In the genomic region with DNA sequence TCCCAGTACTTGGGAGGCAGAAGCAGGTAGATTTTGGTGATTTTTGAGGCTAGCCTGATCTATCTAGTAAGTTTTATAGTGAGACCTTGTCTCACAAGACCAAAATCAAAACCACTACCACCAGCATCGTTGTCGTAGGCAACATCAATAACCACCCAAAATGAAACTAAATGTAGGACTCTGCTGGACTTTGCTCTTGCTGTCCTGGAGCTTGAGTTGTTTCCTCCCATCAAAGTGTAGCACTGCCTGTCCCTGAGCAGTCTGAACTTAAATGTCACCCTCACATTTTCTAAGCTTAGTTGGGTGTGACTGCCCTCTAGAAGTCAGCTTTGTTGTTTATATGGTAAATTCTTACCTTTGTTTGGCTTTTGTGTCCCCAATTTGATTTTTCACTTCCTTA, we compare ENCODE assay signal across 28 mouse cellular contexts.
"Had no signal": no experiment of that assay in that cellular context is flagged by ENCODE, and none has a peak within 500 bp of the region (broad histone marks: within the 10 kb centered on the region; RNA-seq: fewer than 3 reads in every experiment).

No protein-coding gene starts in this region.

- H3K27me3 ChIP-seq: embryonic facial prominence, embryonic 12.5 days; embryonic facial prominence, embryonic 13.5 days; embryonic facial prominence, embryonic 15.5 days; forebrain, embryonic 12.5 days; forebrain, embryonic 13.5 days; forebrain, embryonic 15.5 days had no signal

- H3K4me1 ChIP-seq: embryonic facial prominence, embryonic 10.5 days; embryonic facial prominence, embryonic 12.5 days; forebrain, embryonic 10.5 days; forebrain, embryonic 12.5 days; forebrain, embryonic 15.5 days had no signal

- ATAC-seq: forebrain, embryonic 13.5 days; forebrain, embryonic 14.5 days; forebrain, embryonic 15.5 days; forebrain, embryonic 16.5 days; forebrain, postnatal 0 days had no signal

- H3K27ac ChIP-seq: embryonic facial prominence, embryonic 10.5 days; embryonic facial prominence, embryonic 12.5 days; embryonic facial prominence, embryonic 13.5 days; embryonic facial prominence, embryonic 15.5 days; forebrain, embryonic 10.5 days; forebrain, embryonic 12.5 days; forebrain, embryonic 13.5 days; forebrain, embryonic 15.5 days; gastrocnemius, adult 2 months had no signal

- H3K9ac ChIP-seq: embryonic facial prominence, embryonic 12.5 days; embryonic facial prominence, embryonic 13.5 days; embryonic facial prominence, embryonic 15.5 days; forebrain, embryonic 12.5 days; forebrain, embryonic 13.5 days; forebrain, embryonic 15.5 days; forebrain, postnatal 0 days had no signal

- H3K4me2 ChIP-seq: embryonic facial prominence, embryonic 12.5 days; embryonic facial prominence, embryonic 13.5 days; embryonic facial prominence, embryonic 15.5 days; forebrain, embryonic 12.5 days; forebrain, embryonic 13.5 days; forebrain, embryonic 15.5 days had no signal

- H3K4me3 ChIP-seq: embryonic facial prominence, embryonic 10.5 days; embryonic facial prominence, embryonic 12.5 days; embryonic facial prominence, embryonic 13.5 days; embryonic facial prominence, embryonic 15.5 days; erythroblast, embryonic 14.5 days; forebrain, embryonic 10.5 days; forebrain, embryonic 12.5 days; forebrain, embryonic 13.5 days; forebrain, embryonic 15.5 days; gastrocnemius, adult 2 months had no signal

- H3K9me3 ChIP-seq: embryonic facial prominence, embryonic 10.5 days; embryonic facial prominence, embryonic 12.5 days; embryonic facial prominence, embryonic 13.5 days; embryonic facial prominence, embryonic 15.5 days; forebrain, embryonic 10.5 days; forebrain, embryonic 12.5 days; forebrain, embryonic 13.5 days had no signal

- DNase-seq: cerebellum, adult 2 months; cerebellum, adult 8-10 months; cerebellum, adult 9-10 months; cerebellum, adult 9-11 months; cerebellum, postnatal 10 days; cerebellum, postnatal 14 days; cerebellum, postnatal 25 days; cerebellum, postnatal 36 days; embryo, embryonic 11 days; forebrain, postnatal 0 days; gastrocnemius, adult 2 months; gastrocnemius, postnatal 10 days; gastrocnemius, postnatal 14 days; gastrocnemius, postnatal 25 days; gastrocnemius, postnatal 36 days; heart, adult 11 months; heart, adult 18-20 months had no signal
